Mouse (Mus musculus) frontal cortex, postnatal 10 days (tissue): ENCODE results near the gene Krtap3-3.
"Not testable (repeated sequence)": the region's sequence is repeated elsewhere in the genome, so short reads cannot be mapped to it uniquely, and the experiment has no call there.

Source experiments
- DNase-seq, 2 experiments: peaks; one replicate each; pipeline ENCODE4 v3.0.0; 2022; ENCODE audit warnings: low spot score in 2 of 2, mixed read lengths in 1 of 2

Gene Krtap3-3

GRCm38 (mm10) chr11:99550765-99551164 is at the start of gene Krtap3-3:
Gene Krtap3-3, minus strand, starts transcription at chr11:99550865.
- no peak for DNase-seq

- DNase-seq: not testable (repeated sequence)
Measured at GRCm38 (mm10) chr11:99597742-99598141, 47.1 kb upstream of the Krtap3-3 start, which contains the start of gene Krtap9-3. Gene Krtap9-3, minus strand, starts transcription at chr11:99598105.

GRCm38 (mm10) chr11:99590981-99591380 is 40.3 kb upstream of the Krtap3-3 start, which contains the start of gene Krtap1-3:
Gene Krtap1-3, minus strand, starts transcription at chr11:99591339.
- no peak for DNase-seq

GRCm38 (mm10) chr11:99585096-99585495 is 34.4 kb upstream of the Krtap3-3 start:
- no peak for DNase-seq

- DNase-seq: no peak
Measured at GRCm38 (mm10) chr11:99583245-99583704, 32.6 kb upstream of the Krtap3-3 start, which contains the start of gene Krtap1-4. Gene Krtap1-4, minus strand, starts transcription at chr11:99583654.

GRCm38 (mm10) chr11:99581564-99581963 is 30.9 kb upstream of the Krtap3-3 start:
- no peak for DNase-seq

GRCm38 (mm10) chr11:99581051-99581450 is 30.4 kb upstream of the Krtap3-3 start:
- no peak for DNase-seq

- DNase-seq: no peak
Measured at GRCm38 (mm10) chr11:99580636-99581035, 30.0 kb upstream of the Krtap3-3 start, which contains the start of gene Krtap1-5. Gene Krtap1-5, minus strand, starts transcription at chr11:99581016.

GRCm38 (mm10) chr11:99574106-99574505 is 23.4 kb upstream of the Krtap3-3 start:
- peak in 1 of 2 experiments; percentile 59 for DNase-seq

GRCm38 (mm10) chr11:99573164-99573563 is 22.5 kb upstream of the Krtap3-3 start:
- no peak for DNase-seq

GRCm38 (mm10) chr11:99566530-99566929 is 15.9 kb upstream of the Krtap3-3 start, which contains the start of gene Krtap3-1:
Gene Krtap3-1, minus strand, starts transcription at chr11:99566630.
- no peak for DNase-seq

- no peak for DNase-seq
Measured at GRCm38 (mm10) chr11:99562580-99562979, 11.9 kb upstream of the Krtap3-3 start.

GRCm38 (mm10) chr11:99559366-99559765 is 8.7 kb upstream of the Krtap3-3 start, which contains the start of gene Gm11939:
Gene Gm11939, minus strand, starts transcription at chr11:99559466.
- no peak for DNase-seq

GRCm38 (mm10) chr11:99557976-99558745 is 7.5 kb upstream of the Krtap3-3 start:
- DNase-seq: no peak

GRCm38 (mm10) chr11:99556753-99557152 is 6.1 kb upstream of the Krtap3-3 start, which contains the start of gene Krtap3-2:
Gene Krtap3-2, minus strand, starts transcription at chr11:99556853.
- no peak for DNase-seq

GRCm38 (mm10) chr11:99556195-99556594 is 5.5 kb upstream of the Krtap3-3 start:
- no peak for DNase-seq

GRCm38 (mm10) chr11:99547892-99548291 is 2.8 kb downstream of the Krtap3-3 start:
- DNase-seq: no peak

GRCm38 (mm10) chr11:99539721-99540120 is 10.9 kb downstream of the Krtap3-3 start:
- DNase-seq: peak in 1 of 2 experiments; percentile 22

GRCm38 (mm10) chr11:99521288-99521860 is 29.3 kb downstream of the Krtap3-3 start, which contains the start of gene Krt39:
Gene Krt39, minus strand, starts transcription at chr11:99521338.
- DNase-seq: no peak

GRCm38 (mm10) chr11:99514098-99514497 is 36.6 kb downstream of the Krtap3-3 start:
- no peak for DNase-seq
